Mouse (Mus musculus): ENCODE results near the gene Map2k4.

Gene Map2k4

DNA sequence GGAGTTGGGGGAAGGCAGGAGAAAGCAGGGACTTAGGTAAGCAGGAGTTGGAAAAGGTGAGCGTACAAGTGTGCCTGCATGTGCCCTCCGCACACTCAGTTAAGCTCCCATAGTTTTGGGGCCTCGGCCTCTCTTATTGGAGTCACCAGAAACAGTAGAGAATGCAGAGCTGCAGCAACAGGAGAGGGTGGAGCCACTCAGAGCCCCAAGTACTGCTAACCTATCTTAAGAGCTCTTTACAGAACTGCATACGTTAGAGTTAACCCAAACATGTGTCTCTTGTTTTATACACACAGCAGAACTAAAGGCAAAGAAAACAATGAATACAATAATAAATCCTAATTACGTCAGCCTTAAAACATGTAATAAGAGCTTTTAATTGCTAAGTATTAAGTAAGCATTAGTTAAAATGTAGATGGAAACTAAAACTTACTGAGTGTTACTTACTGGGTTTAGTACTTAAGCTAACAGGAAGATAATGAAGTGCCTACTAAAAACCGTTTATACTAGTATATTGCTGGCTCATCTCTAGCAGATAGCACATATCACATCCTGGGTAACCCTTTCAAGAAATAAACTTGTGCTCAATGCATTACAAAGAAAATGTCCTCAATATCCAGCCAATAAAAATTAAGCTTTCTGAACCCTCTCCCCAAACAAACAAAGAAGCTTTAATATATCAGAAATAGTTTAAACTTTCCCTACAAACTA, 14.0 kb downstream of the Map2k4 start:
- no peak for DNase-seq (ENCODE audit: low spot score)

DNA sequence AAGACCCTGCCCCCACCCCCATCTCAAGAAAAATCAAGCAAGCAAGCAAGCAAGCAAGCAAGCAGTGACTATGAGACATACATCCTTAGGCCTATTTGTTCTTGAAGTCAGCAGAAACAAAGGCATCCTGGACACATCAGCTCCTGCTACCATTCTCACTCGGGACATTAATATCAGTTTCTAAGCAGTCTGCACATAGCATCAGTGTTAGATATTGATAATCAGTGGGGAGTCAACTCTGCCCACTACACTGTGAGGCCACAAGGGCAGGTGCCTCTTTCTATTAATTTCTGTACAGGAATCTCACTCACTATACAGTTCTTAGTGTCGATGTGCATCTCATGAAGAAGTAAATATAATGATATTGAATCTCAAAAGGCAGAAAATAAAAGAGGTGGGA, 14.6 kb downstream of the Map2k4 start:
- no peak for DNase-seq (ENCODE audit: low spot score)

DNA sequence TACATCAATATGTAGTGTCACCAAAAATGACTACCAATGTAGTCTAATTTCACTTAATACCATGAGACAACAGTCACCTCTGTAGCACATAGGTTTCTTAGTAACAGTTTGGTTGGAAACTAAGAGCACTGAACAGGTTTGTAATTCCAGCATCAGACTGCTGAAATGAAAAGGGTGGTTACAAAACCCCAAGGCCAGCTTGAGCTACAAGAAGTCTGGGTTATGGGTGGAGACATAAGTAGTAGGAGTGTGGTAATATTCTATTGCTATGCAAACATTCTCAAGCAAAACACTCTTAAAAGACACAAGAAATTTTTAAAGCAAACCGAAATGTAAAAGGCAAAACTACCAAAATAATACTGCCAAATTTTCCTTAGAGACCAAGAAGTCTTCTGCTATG, 16.6 kb downstream of the Map2k4 start:
- DNase-seq (ENCODE audit: low spot score), result no peak

DNA sequence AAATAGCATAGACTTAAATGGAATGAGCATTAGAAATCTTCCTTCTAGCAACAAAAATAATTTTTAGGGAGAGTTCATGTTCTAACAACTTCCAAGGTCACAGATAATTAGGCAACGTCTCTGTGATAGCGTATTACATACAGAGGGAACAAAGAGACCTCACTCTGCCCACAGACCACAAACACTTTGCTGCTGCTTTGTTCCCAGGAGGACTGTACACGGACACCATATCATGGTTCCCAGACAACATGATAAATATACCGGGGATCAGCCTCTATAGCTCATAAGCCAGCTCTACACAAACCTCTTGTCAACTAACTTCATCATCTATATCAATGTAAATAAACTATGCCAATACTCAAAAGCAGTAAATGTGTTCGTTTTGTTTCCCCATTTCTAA, 18.1 kb downstream of the Map2k4 start:
- DNase-seq (ENCODE audit: low spot score), result no peak

DNA sequence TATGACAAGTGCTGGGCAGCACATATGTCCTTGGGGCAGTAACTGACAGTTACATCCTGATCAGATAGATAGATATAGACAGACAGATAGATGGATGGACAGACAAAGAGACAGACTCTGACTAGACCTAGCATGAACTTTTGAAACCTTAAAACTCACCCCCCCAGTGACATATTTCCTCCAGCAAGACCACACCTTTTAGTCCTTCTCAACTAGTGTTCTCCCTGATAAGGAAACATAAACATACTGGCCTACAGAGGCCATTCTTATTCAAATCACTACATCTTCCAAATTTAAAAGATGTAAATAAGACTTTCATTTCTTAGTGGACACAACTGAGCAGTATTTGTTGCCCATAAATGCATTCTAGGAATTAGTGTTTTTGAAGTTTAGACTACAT, 19.7 kb downstream of the Map2k4 start:
- DNase-seq (ENCODE audit: low spot score), result no peak

DNA sequence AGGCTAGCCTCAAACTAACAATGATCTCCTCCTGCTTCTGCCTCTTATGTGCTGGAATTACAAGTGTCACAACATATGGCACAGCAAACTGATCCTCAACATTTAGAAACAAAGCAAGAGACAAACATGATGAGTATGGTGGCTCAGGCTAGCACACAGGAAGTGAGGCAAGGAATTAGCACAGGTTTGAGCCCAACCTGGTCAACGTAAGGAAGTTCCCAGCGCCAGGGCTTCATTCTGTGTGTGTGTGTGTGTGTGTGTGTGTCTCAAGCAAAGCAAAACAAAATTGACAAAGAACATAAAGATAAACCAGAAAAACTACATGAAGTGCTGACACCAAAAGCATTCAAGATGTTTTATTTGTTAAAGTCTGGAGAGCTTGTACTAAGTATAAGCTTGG, 27.2 kb downstream of the Map2k4 start:
- no peak for DNase-seq (ENCODE audit: low spot score)

DNA sequence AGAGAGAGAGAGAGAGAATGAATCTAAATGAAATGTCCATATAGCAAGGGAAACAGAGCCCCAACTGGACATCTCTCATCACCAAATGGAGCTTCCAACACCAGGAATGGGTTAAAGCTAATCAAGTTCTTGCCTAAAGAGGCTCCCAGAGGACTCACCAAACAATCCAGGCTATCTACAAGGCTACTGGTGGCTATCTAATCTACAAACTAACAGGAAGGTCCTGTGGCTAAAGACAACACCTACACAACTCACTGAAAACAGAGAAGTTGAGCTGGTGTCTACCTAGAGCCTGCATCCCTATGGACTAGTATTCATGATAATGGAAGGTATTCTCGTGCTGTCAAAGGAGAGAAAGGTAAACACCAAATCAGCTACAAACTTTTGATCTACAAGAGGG, 28.7 kb downstream of the Map2k4 start:
- no peak for DNase-seq (ENCODE audit: low spot score)

DNA sequence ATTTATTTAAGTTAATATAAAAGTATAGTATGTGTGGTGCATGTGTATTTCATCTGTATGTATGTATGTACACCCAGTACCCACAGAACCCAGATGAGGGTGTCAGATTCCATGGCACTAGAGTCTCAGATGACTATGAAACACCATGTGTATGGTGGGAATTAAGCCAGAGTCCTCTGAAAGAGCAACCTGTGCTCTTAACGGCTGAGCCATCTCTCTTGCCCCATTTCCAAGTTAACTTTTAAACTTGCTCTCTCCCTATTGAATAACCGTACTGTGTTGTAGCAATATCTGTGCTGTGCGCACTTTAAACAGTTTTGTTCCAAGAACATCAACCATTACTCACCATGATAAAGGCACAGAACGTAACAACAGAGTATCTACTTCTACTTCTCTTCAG, 33.9 kb downstream of the Map2k4 start:
- DNase-seq (ENCODE audit: low spot score), result no peak

DNA sequence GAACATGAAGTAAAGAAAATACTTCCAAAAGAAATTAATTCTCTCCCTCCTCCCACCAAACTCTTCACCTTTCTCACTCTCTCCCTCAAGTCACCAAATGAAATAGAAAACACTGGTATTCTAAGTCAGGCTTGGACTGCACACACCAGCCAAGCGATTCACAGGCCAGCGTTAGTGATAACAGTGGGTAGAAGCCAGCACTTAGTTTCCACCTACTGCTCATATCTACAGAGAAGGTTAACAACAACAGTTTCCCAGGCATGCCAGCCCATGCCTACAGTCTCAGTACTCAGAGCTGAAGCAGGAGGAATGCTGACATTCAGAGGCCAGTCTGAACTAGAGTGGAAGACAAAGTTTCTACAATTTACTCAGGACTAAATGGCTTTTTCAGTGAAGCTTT, 34.5 kb downstream of the Map2k4 start:
- no peak for DNase-seq (ENCODE audit: low spot score)

DNA sequence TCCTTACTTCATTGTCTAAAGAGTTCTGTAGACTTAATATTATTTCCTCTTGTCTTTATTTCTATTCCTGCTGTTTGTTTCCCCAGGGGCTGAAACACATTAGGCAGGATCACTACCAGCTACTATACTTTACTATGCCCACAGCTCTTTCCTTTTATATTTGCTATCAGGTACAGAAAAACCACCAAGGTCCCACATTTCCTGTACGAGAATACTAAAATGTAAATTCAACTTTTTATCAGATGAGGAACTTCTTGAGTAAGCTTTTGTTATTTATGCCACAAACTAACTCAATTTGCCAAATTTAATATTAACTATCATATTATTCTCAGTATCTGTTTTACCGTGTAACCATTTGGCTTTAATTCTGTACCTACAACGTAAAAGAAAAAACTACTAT, 37.6 kb downstream of the Map2k4 start:
- DNase-seq (ENCODE audit: low spot score), result no peak

DNA sequence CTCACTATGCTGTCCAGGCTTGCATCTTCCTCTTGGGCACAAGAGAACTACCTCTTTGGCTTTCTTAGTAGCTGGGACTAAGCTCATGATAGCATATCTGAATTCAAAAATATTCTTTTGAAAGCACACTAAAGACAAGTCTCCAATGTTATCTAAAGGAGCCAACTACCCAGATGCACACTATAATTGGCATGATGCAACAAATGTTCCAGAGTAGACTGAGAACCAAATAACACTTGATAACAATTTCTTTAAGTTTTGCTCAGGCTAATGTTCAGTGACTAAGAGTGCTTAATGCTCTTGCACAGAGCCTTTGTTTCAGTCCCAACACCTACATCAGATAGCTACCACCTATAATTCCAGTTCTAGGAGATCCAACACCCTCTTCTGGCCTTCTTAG, 40.7 kb downstream of the Map2k4 start:
- no peak for DNase-seq (ENCODE audit: low spot score)

DNA sequence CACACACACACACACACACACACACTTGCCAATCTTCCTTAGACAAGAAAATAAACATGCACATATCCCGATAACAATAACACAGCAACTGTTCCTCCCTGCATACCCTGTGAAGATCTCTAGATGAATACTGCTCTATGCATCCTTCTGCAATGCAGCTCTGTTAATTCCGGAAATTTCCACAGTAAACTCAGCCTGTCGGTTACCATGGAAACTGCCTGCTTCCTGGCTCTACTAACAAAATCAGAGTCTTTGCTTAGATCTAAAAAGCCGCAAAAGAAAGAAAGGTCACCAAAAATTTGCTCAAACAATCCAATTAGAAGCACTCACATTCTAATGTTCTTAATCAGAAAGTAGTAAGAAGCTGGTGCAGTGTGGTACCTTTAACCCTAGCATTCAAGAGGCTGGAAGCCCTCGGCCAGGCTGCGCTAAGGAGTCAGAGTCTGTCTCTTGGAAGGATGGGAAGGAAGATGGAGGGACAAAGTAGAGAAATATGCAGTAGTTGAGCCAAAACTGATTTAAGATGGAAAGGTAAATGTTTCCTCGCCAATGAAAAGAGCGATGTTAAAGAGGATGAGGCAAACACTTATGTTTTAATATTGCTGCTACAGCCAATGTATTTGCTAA, 42.3 kb downstream of the Map2k4 start:
- DNase-seq (ENCODE audit: low spot score), result no peak

DNA sequence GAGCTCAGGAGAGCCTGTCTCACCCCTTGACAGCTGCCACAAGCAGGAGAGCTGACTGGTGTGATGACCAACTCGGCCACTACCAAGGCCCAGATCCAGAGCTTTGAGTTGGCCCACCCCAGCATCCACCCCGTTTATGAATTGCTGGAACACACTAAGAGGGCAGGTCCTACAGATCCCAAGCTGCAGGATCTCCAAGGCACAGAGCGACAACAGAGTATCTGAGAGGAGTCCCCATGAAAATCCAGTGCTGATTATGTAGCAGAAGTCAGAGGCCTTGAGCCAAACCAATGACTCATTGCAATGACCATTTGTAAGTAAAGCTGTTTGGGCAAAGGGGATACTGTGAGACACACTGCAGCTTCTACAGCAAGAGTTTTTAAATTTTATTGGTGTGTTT, 44.2 kb downstream of the Map2k4 start:
- DNase-seq (ENCODE audit: low spot score), result no peak

DNA sequence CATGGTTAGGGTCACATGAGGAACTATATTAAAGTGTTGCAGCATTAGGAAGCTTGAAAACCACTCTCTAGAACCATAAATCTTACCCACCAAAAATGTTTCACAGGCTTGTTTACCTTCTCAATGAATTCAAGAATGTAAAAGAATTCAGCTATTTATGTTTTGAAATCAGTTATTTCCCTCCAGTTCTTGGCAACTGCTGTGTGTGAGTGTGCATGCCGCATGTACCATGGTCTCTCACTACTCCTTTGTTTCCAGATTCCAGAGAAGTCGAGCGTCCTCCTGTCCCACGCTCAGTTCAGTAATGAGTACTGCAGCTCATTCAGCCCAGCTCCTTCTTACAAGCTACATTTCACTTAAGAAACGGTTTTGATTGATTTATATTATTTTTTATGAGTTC, 47.3 kb downstream of the Map2k4 start:
- DNase-seq (ENCODE audit: low spot score), result no peak

DNA sequence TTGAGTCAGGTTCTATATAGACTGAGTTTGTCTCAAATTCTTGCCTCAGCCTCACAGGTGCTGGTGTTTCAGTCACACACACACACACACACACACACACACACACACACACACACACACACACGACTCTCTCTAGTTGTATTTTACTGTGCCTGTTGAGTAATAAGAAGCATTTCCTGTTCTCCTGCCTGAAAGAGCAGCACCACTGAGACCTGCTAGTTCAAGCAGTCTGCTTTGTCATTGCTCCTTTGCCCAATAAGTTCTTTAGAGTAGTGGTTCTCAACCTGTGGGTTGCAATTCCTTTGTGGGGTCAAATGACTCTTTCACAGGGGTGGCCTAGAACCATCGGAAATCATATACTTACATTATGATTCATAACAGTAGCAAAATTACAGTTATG, 47.7 kb downstream of the Map2k4 start:
- no peak for DNase-seq (ENCODE audit: low spot score)

DNA sequence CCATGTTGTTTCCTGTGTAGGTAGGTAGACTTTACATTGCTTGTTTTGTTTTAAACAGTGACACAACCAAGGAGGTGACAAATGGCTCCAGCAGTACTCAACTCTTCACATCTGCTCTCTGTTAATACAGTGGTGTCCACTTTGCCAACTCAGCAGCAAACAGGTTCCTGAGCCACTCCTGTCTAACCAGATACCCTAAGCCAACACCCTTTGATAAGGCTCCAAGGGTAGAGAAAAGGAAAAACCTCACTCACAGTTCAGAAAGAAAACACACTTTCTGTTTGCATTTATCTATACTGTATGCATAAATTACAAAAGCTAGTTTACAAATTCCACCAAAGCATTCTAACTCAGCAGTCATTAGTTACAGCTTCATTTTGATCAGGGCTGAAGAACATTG, 48.2 kb downstream of the Map2k4 start:
- no peak for DNase-seq (ENCODE audit: low spot score)

DNA sequence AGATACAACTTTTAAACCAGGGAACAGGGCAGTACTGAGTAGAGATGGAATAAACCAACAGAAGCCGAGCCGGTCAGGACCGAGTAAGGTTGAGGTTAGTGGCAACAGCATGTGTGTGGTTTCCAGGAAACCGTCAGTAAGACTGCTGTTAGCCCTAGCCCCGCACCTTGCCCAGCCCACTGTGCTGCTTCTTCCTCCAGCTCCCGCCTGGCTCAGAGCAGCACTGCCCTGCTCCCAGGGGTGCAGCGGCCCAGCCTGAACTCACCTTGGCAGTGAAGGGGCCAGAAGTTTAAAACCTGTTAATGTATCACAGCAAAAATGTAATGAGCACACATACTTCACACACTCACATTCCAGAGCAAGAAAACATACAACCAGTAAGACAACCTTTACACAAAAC, 53.4 kb downstream of the Map2k4 start:
- no peak for DNase-seq (ENCODE audit: low spot score)

DNA sequence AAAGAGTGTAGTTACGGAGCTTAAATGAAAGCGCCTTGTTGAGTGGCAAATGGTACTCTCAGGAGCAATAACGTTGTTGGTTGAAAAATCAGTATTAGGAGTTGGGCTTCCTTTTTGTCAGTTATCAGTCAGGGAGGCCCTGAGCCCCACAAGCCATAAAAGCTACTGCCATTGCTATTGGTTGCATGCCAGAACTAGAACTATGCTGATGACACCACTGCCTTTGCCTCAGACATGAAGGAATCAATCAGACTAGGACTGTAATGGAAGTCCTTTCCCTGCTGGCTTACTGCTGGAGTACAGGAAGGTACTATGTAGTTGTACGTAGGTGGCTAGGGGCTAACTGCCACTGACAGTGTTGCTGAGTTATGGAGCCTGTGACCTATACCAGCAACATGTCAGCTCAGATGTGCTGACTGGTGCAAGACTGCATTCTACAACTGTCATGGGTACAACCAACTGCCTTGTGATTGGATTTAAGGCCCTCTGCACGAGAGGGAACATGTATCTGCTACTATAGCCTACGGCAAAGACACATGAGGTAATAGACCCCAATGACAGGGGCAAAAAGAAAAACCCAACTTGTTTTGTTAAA, 58.4 kb downstream of the Map2k4 start:
- no peak for DNase-seq (ENCODE audit: low spot score)

DNA sequence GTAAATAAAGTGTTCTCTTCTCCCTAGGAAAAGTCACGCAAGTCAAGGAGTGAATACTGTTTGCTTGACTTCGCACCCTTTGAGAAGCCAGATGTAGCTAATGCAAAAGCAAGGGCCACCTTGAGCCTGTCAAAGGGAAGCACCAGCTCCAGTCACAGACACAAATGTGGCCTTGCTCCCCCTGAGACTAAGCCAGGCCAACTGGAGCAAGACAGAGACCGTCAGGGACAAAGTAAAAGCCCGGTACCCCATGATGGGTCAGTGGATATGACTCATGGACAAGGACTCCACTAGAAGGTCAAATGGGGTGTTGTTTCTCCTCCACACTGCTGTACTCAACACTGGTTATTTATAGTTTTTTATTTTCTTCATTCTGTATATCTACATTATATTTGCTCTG, 59.2 kb downstream of the Map2k4 start:
- DNase-seq (ENCODE audit: low spot score), result no peak

DNA sequence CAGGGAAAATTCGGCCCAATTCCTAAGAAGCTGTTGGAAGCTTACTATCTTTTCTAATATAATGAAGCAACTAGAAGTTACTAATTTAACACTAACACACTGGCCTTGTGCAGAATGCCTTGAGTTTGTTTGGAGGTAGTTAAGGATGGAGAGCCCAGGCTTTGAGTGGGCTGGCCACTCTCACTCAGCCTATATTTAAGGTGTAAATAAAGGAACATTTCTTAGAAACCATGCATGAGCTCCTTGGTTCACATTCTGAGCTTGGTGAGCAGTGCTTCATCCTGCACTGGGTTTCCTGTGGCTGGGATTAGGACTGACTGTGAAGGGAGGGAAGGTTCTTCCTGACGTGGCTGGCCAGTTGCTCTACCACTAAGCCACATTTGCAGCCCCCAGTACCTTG, 64.4 kb downstream of the Map2k4 start:
- no peak for DNase-seq (ENCODE audit: low spot score)

DNA sequence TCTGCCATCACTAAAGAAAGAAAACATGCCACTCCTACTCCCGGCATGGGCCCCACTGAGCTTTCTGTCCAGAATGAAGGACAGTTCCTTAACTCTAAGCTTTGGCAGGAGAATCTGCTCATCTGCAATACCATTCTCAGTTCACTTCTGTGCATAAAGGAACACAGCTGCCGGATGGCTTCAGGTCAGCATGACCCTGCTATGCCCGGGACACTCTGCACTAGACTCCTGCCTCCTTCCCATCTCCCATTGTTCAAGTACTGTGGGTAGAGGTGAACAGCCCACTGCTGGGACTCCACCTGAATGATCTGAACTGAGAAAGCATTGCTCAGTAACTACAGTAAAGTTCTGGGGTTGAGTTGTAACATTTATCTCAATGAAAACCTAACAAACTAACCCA, 66.5 kb downstream of the Map2k4 start:
- no peak for DNase-seq (ENCODE audit: low spot score)

DNA sequence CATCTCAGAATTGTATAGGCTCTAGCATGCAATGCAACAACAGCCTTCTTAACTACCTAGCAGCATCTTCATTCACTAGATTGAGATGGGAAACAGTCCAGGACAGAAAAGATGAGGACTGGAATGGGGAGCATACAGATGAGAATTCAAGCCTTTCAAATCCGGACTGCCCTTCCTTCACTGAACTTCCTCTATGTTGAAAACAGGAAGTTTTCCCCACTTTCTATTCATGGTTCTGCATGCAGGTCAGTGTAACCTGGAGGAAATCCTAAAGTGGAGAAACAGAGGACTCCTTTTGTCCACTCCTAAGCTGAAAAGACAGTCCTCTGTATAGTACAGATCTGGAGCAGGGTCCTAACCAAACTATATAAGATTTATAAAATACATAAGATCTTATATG, 68.1 kb downstream of the Map2k4 start:
- DNase-seq (ENCODE audit: low spot score), result no peak

DNA sequence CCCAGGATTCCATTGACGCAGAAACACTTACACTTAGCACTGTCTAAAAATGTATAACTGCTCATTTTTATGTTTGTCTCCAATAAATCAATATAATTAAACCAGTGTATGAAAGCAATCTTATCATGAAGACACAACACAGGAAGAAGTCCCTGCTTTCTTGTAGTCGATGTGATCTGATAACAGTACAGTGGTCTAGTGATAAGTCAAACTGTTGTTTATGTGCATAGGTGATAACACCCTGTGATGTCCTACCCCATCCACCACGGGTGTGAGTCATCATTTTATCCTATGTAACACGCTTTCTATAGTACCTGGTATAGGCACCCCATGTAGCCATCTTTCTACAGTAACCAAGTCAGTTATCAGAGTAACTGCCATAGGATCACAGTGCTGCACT, 74.3 kb downstream of the Map2k4 start:
- DNase-seq (ENCODE audit: low spot score), result no peak

DNA sequence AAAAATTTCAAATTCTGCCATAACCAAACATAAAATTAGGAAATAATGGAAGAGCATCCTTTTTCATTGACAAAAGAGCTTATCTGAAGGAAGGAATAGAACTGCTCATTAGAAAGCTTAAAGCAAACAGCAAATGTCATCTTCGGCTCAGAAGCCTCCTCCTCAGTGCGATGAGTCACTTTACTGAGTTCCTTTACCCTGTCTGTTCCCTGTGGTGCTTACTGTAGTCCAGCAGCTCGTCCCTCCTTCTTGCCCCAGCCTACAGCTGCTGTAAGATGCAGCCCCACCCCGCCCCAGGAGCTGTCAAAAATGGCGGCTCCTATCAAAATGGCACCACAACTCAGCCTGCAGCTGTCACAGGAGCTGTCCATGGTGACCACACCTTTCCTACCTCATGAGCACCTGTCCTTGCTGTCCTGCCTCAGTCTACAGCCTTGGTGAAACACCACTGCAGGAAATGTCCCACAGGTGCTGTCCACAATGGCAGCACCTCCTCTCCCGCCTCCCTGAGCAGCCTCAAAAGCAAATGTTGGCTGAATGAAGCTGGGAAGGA, 75.3 kb downstream of the Map2k4 start:
- DNase-seq (ENCODE audit: low spot score), result no peak
